Mouse (Mus musculus) heart, postnatal 10 days (tissue): Measurements from ENCODE around the gene Olfr1101. TPM values are rescaled to one million over a fixed set of nuclear protein-coding genes. Genes with fewer than 3 reads are reported as not detected.

Source experiments
- DNase-seq, 2 experiments: peaks; one replicate each; pipeline ENCODE4 v3.0.0; 2021
- intact Hi-C: fragments of 180-260 bp; cut with DNase I; formaldehyde crosslinking; loops from one replicate; pipeline ENCODE4 v1.15.1; 2025
- total RNA-seq, 2 experiments: library from RNA; stranded (reverse); gene quantifications; 2 replicates each; pipeline ENCODE4 v1.2.3; 2021

Gene Olfr1101
- not detected for total RNA-seq

- DNase-seq: no peak
- intact Hi-C loops: no loop called here
Observed at GRCm38 (mm10) chr2:86991121-86991520, at the start of gene Olfr1101. Olfr1101 (minus strand) TSS chr2:86991221.

GRCm38 (mm10) chr2:87036431-87036830, 45.4 kb upstream of the Olfr1101 start, which contains the start of gene Olfr1105:
Olfr1105 (minus strand) TSS chr2:87036531.
- intact Hi-C loops: no loop called here
- DNase-seq: no peak

GRCm38 (mm10) chr2:87026980-87027379, 36.0 kb upstream of the Olfr1101 start, which contains the start of gene Olfr1104:
Olfr1104 (minus strand) TSS chr2:87027080.
- intact Hi-C loops: no loop called here

GRCm38 (mm10) chr2:86998098-86998497, 7.1 kb upstream of the Olfr1101 start, which contains the start of gene Olfr1102:
Olfr1102 (plus strand) TSS chr2:86998398.
- intact Hi-C loops: no loop called here
- DNase-seq: no peak

More at GRCm38 (mm10) chr2:87026980-87027379, 36.0 kb upstream of the Olfr1101 start, which contains the start of gene Olfr1104:
- DNase-seq: no peak

GRCm38 (mm10) chr2:86979854-86980253, 11.2 kb downstream of the Olfr1101 start, which contains the start of gene Olfr1100:
Olfr1100 (minus strand) TSS chr2:86979954.
- DNase-seq: no peak
- intact Hi-C loops: no loop called here

GRCm38 (mm10) chr2:86960593-86960992, 30.4 kb downstream of the Olfr1101 start, which contains the start of gene Olfr1099:
Olfr1099 (minus strand) TSS chr2:86960693.
- DNase-seq: no peak
- intact Hi-C loops: no loop called here

Other genes starting within 250 kb of the Olfr1101 start
- not detected for gene Olfr1090, start 232.2 kb downstream of the Olfr1101 start, total RNA-seq
- not detected for gene Olfr1093, start 208.7 kb downstream of the Olfr1101 start, total RNA-seq
- gene Olfr141, start 181.2 kb downstream of the Olfr1101 start, total RNA-seq: not detected
- gene Olfr1094, start 166.6 kb downstream of the Olfr1101 start, total RNA-seq: not detected
- gene Olfr1095, start 139.5 kb downstream of the Olfr1101 start, total RNA-seq: not detected
- not detected for gene Gm13723, start 116.4 kb downstream of the Olfr1101 start, total RNA-seq
- gene Olfr1097, start 99.0 kb downstream of the Olfr1101 start, total RNA-seq: not detected
- not detected for gene Olfr1098, start 66.7 kb downstream of the Olfr1101 start, total RNA-seq
- not detected for gene Olfr1099, start 30.5 kb downstream of the Olfr1101 start, total RNA-seq
- gene Olfr1100, start 11.3 kb downstream of the Olfr1101 start, total RNA-seq: not detected
- gene Olfr1102, start 7.2 kb upstream of the Olfr1101 start, total RNA-seq: not detected
- gene Olfr1104, start 35.9 kb upstream of the Olfr1101 start, total RNA-seq: not detected
- gene Olfr1105, start 45.3 kb upstream of the Olfr1101 start, total RNA-seq: not detected
- not detected for gene Olfr1106, start 61.1 kb upstream of the Olfr1101 start, total RNA-seq
- gene Olfr1107, start 84.6 kb upstream of the Olfr1101 start, total RNA-seq: not detected
- not detected for gene Olfr1109, start 104.8 kb upstream of the Olfr1101 start, total RNA-seq
- not detected for gene Olfr259, start 123.3 kb upstream of the Olfr1101 start, total RNA-seq
- not detected for gene Olfr1110, start 149.1 kb upstream of the Olfr1101 start, total RNA-seq
- not detected for gene Olfr1111, start 161.4 kb upstream of the Olfr1101 start, total RNA-seq
- gene Olfr1112, start 196.6 kb upstream of the Olfr1101 start, total RNA-seq: not detected
- not detected for gene Olfr1113, start 217.7 kb upstream of the Olfr1101 start, total RNA-seq